Mouse (Mus musculus) E14TG2a.4 (cell line): ENCODE data around the gene Smarcd2.

Source experiments
- CTCF ChIP-seq: conservative IDR thresholded peaks from 2 replicates; pipeline ENCODE4 v1.5.1; 2014; ENCODE audit warnings: low read length
- POU5F1 ChIP-seq: IDR thresholded peaks from 2 replicates; pipeline ENCODE4 v1.6.1; 2014; ENCODE audit warnings: low read length, borderline replicate concordance

GRCm38 (mm10) chr11:106286987-106287386 lies 14.2 kb upstream of the Smarcd2 start:
- no peak for TF ChIP-seq CTCF
- no peak for TF ChIP-seq POU5F1
